ENCODE assay signal across 25 mouse cellular contexts in the genomic region with DNA sequence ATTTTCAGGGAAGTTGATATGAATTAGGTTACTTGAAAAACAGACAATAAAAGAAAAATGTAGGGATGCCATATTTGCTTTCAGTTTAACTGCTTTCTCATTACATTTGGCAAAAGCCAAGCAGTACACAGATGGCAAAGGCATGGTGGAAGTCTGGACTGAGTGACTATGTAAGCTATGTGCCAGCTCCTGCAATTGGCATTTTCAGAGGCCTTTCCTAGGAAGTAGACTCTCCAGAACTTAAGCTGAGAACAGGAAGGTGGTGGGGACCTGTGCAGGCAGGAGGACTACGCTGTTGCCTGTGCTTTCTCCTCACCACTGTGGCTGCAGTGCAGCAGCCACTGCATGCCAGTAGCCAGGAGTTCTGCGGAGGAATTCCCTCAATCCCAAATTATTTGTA. TPM values are rescaled to one million over a fixed set of nuclear protein-coding genes. Genes with fewer than 3 reads are reported as not detected.
A peak's percentile ranks its signal among the peaks of the same experiment; 100 is the strongest.
DNase-seq lines count a peak whose midpoint lies in the region; ATAC-seq lines count a peak whose summit lies in the region.
"Had no signal": no experiment of that assay in that cellular context is flagged by ENCODE, and none has a peak within 500 bp of the region (broad histone marks: within the 10 kb centered on the region; RNA-seq: fewer than 3 reads in every experiment).

No protein-coding gene starts in this region.

- ATAC-seq in frontal cortex, adult (ENCODE audit: low TSS enrichment): peak; percentile 74
- no peak for ATAC-seq in hindbrain, embryonic 13.5 days (ENCODE audit: low FRiP score)
- ATAC-seq in hindbrain, embryonic 11.5 days (ENCODE audit: low FRiP score): no peak
- ATAC-seq: activated CD4-positive, CD25-positive, alpha-beta regulatory T cell, adult 4 months; midbrain, embryonic 13.5 days; Patski had no signal

- no peaks in the 10 kb centered on the region for H3K9me3 ChIP-seq in hindbrain, embryonic 13.5 days
- no peaks in the 10 kb centered on the region for H3K9me3 ChIP-seq in hindbrain, embryonic 11.5 days (ENCODE audit: control insufficient read depth, low read length)
- H3K9me3 ChIP-seq: embryonic facial prominence, embryonic 10.5 days; heart, embryonic 10.5 days; hindbrain, embryonic 15.5 days; limb, embryonic 10.5 days; midbrain, embryonic 13.5 days had no signal

- DNase-seq in frontal cortex, postnatal 10 days (ENCODE audit: low spot score in 2 of 2): no peak
- peak; percentile 60 to 79 for DNase-seq in cerebellum, adult 18-20 months
- DNase-seq in cerebellum, postnatal 36 days: peak; percentile 48 to 62
- DNase-seq in layer of hippocampus, postnatal 36 days: peak; percentile 7 to 24
- DNase-seq in hindbrain, embryonic 11.5 days (ENCODE audit: low spot score): no peak
- DNase-seq in yolk sac, embryonic 10.5 days (ENCODE audit: low spot score): no peak
- DNase-seq: adrenal gland, postnatal 14 days; gastrocnemius, postnatal 36 days; heart, postnatal 10 days; kidney, adult 2 months; kidney, postnatal 25 days; lung, embryonic 14.5 days; lung, postnatal 4 days; thymus, adult 18-20 months had no signal

- no peaks in the 10 kb centered on the region for H3K27me3 ChIP-seq in hindbrain, embryonic 13.5 days
- no peaks in the 10 kb centered on the region for H3K27me3 ChIP-seq in hindbrain, embryonic 11.5 days (ENCODE audit: control insufficient read depth, insufficient read depth, low read length)
- H3K27me3 ChIP-seq: hindbrain, embryonic 15.5 days; midbrain, embryonic 13.5 days; Patski had no signal

- no peaks in the 10 kb centered on the region for H3K4me1 ChIP-seq in hindbrain, embryonic 13.5 days (replicated peaks)
- no peaks in the 10 kb centered on the region for H3K4me1 ChIP-seq in hindbrain, embryonic 11.5 days (replicated peaks; ENCODE audit: control insufficient read depth, insufficient read depth, low read length)
- H3K4me1 ChIP-seq: embryonic facial prominence, embryonic 10.5 days; heart, embryonic 10.5 days; hindbrain, embryonic 15.5 days; limb, embryonic 10.5 days; midbrain, embryonic 13.5 days had no signal

- H3K4me3 ChIP-seq in hindbrain, embryonic 13.5 days: no peak overlapping the region
- no peak overlapping the region for H3K4me3 ChIP-seq in hindbrain, embryonic 11.5 days (ENCODE audit: low read depth, low read length)
- H3K4me3 ChIP-seq: embryonic facial prominence, embryonic 10.5 days; heart, embryonic 10.5 days; hindbrain, embryonic 15.5 days; left cerebral cortex, adult 2 months; limb, embryonic 10.5 days; midbrain, embryonic 13.5 days had no signal

- no peak overlapping the region for H3K4me2 ChIP-seq in hindbrain, embryonic 13.5 days
- H3K4me2 ChIP-seq in hindbrain, embryonic 11.5 days (replicated peaks; ENCODE audit: low read depth, low read length): no peak overlapping the region
- H3K4me2 ChIP-seq: hindbrain, embryonic 15.5 days; liver, embryonic 11.5 days; lung, embryonic 14.5 days; midbrain, embryonic 13.5 days had no signal

- H3K9ac ChIP-seq in hindbrain, embryonic 13.5 days: no peak overlapping the region
- H3K9ac ChIP-seq in hindbrain, embryonic 11.5 days (ENCODE audit: low read depth, low read length): no peak overlapping the region
- H3K9ac ChIP-seq: hindbrain, embryonic 15.5 days; lung, embryonic 14.5 days; midbrain, embryonic 13.5 days had no signal

- H3K27ac ChIP-seq in hindbrain, embryonic 13.5 days: no peak overlapping the region
- no peak overlapping the region for H3K27ac ChIP-seq in hindbrain, embryonic 11.5 days (ENCODE audit: low read depth, low read length)
- H3K27ac ChIP-seq: embryonic facial prominence, embryonic 10.5 days; heart, embryonic 10.5 days; hindbrain, embryonic 15.5 days; left cerebral cortex, adult 2 months; limb, embryonic 10.5 days; midbrain, embryonic 13.5 days had no signal

- 93% methylated on average over 2 of the region's 2 CpGs for WGBS in hindbrain, embryonic 13.5 days
- 82% methylated on average over 2 of the region's 2 CpGs for WGBS in hindbrain, embryonic 11.5 days

- no peaks in the 10 kb centered on the region for H3K36me3 ChIP-seq in hindbrain, embryonic 13.5 days
- H3K36me3 ChIP-seq in hindbrain, embryonic 11.5 days (ENCODE audit: control insufficient read depth, insufficient read depth, low read length): no peaks in the 10 kb centered on the region
- H3K36me3 ChIP-seq: embryonic facial prominence, embryonic 10.5 days; heart, embryonic 10.5 days; hindbrain, embryonic 15.5 days; limb, embryonic 10.5 days; midbrain, embryonic 13.5 days had no signal

RNA-seq across cellular contexts. Expression of gene Manea, which starts 7.9 kb away (rescaled TPM):
- total RNA-seq in layer of hippocampus, postnatal 36 days (2021): 10 to 100 TPM; 26.1 to 32.7 TPM
- 16.7 and 17.4 TPM in 2 replicates for polyA plus RNA-seq in hindbrain, embryonic 13.5 days (2015; fragmentation: Nextera tagmentation; extraction: Ambion mirVana)
- 21.5 and 24.4 TPM in 2 replicates for polyA plus RNA-seq in hindbrain, embryonic 11.5 days (2014; fragmentation: Nextera tagmentation; extraction: Ambion mirVana)

Comparison
In these comparisons a context has a peak if more than half of its experiments do, and no peak if none do; other contexts are left out.
1. DNase-seq: peak in cerebellum, adult 18-20 months (2 of 2), cerebellum, postnatal 36 days (2 of 2) and layer of hippocampus, postnatal 36 days (2 of 2); none in frontal cortex, postnatal 10 days (0 of 2), hindbrain, embryonic 11.5 days (single experiment) and yolk sac, embryonic 10.5 days (single experiment).